Mouse (Mus musculus): ENCODE measurements around the gene Gm47841. TPM values are rescaled to one million over a fixed set of nuclear protein-coding genes. Genes with fewer than 3 reads are reported as not detected.

Gene Gm47841
- total and polyA plus RNA-seq, 3 experiments = not detected

DNA sequence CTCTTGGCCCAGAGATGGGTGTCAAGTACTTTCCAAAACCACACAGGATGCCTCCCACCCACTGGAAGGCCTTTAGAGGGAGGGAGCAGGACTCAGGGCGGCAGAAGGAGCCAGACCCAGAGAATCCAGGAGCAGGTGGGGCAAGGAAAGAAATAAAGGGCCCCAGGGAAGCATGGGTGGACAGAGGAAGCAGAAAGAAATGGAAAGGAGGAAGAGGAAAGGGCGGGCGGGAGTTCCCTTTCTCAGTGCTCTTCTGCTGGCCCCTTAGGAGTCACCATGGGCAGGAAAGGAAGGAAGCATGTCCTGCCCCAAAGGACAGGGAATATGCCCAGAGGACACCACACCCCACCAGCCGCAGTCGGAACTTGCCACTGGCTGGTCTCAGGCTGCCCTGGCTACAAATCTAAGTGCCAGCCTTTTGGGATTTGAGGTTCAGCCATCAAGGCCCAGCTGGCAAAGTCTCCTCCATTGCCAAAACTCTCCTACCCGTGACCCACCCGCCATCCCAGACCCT, 33.9 kb upstream of the Gm47841 start:
- Histone ChIP-seq H3K27me3 (replicated peaks) (peaks cover 75% of the 10 kb centered on the region), H3K4me1 (ENCODE audit: control insufficient read depth in 1 of 2, insufficient read depth in 2 of 2) (peaks cover 3 to 15% of the 10 kb centered on the region in 2 experiments), H3K4me2 (ENCODE audit: insufficient read depth, low read depth, poor library complexity, severe bottlenecking) (no peak overlapping the region), H3K4me3 (replicated peaks in 1 of 3; ENCODE audit: low read depth in 2 of 3, low read length in 2 of 3, poor library complexity in 1 of 3) (no peak overlapping the region), H3K79me2 (replicated peaks; ENCODE audit: control insufficient read depth, extremely low read depth, insufficient read depth, poor library complexity, severe bottlenecking) (no peaks in the 10 kb centered on the region), H3K9me3 (replicated peaks; ENCODE audit: low read length) (peaks cover 9% of the 10 kb centered on the region), H3K27ac (ENCODE audit: insufficient read depth, low read depth) (no peak overlapping the region), H3K36me3 (replicated peaks in 1 of 2; ENCODE audit: control insufficient read depth in 1 of 2, insufficient read depth in 1 of 2, low read length in 1 of 2) (no peaks in the 10 kb centered on the region), H3K9ac (ENCODE audit: insufficient read depth, low read depth) (no peak overlapping the region)
- no peak for DNase-seq (ENCODE audit: extremely low read depth)
- dilution Hi-C loops (cut with MboI; ENCODE audit: extremely low pct_ligation_motif_present, extremely low pct_unique_long_range_greater_than_20kb, low sequenced_read_pairs) (no loop called here), in situ Hi-C loops (cut with MboI; ENCODE audit: low pct_ligation_motif_present, low pct_unique_long_range_greater_than_20kb, low sequenced_read_pairs) (no loop called here)
- TF ChIP-seq USF2 (conservative IDR thresholded peaks at IDR 0.05; ENCODE audit: low read depth, low read length) (no peak), SMC3 (IDR thresholded peaks at IDR 0.05; ENCODE audit: low read depth, low read length) (no peak), POLR2A (IDR thresholded peaks at IDR 0.05; ENCODE audit: low read depth, low read length) (no peak), JUND (conservative IDR thresholded peaks at IDR 0.05; ENCODE audit: low read depth, low read length) (no peak), SIN3A (IDR thresholded peaks at IDR 0.05; ENCODE audit: low read length) (no peak), MYC (IDR thresholded peaks at IDR 0.05; ENCODE audit: low read depth, low read length) (no peak)

DNA sequence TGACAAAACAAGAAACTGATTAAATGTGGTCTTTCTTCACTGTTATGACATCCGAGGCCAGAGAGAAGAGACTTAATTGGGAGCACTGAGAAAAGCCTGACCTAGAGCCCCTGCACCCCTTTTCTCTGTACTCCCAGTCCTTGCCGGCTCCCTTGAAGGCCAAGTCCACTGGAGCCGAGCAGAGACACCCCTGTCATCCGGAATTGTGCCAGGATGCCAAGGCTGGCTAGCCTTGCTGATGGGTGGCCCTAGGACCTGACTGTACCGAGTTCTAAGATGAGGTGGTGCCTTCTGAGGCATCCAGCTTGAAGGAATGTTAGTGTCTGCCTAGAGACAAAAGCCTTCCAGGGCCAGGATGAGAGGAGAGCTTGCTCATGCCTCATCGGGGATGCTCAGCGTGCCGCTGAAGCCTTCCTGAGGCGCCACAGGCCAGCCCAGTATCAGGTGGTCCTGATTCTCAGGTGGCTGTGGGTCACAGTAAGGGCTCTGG, 32.9 kb upstream of the Gm47841 start:
- peaks cover 9% of the 10 kb centered on the region for H3K9me3 ChIP-seq (replicated peaks; ENCODE audit: low read length)
- TF ChIP-seq NRF1 (IDR thresholded peaks at IDR 0.05; ENCODE audit: low read depth, low read length) (no peak), JUN (IDR thresholded peaks at IDR 0.05; ENCODE audit: insufficient read depth, low read depth, low read length) (no peak), MXI1 (IDR thresholded peaks at IDR 0.05; ENCODE audit: low read depth, low read length) (no peak), MAZ (IDR thresholded peaks at IDR 0.05; ENCODE audit: low read depth, low read length) (no peak), ZNF384 (IDR thresholded peaks at IDR 0.05; ENCODE audit: low read depth, low read length) (no peak), TCF12 (IDR thresholded peaks at IDR 0.05; ENCODE audit: low read depth, low read length) (no peak), NELFE (IDR thresholded peaks at IDR 0.05; ENCODE audit: low read depth, low read length) (no peak)
- H3K27me3 ChIP-seq (replicated peaks) = peaks cover 84% of the 10 kb centered on the region
- peaks cover 3 to 15% of the 10 kb centered on the region in 2 experiments for H3K4me1 ChIP-seq (ENCODE audit: control insufficient read depth in 1 of 2, insufficient read depth in 2 of 2)
- H3K9ac ChIP-seq (ENCODE audit: insufficient read depth, low read depth) = no peak overlapping the region
- dilution Hi-C loops (cut with MboI; ENCODE audit: extremely low pct_ligation_motif_present, extremely low pct_unique_long_range_greater_than_20kb, low sequenced_read_pairs) = no loop called here
- H3K79me2 ChIP-seq (replicated peaks; ENCODE audit: control insufficient read depth, extremely low read depth, insufficient read depth, poor library complexity, severe bottlenecking) = no peaks in the 10 kb centered on the region
- no peak overlapping the region for H3K27ac ChIP-seq (ENCODE audit: insufficient read depth, low read depth)
- H3K4me3 ChIP-seq (replicated peaks in 1 of 3; ENCODE audit: low read depth in 2 of 3, low read length in 2 of 3, poor library complexity in 1 of 3) = no peak overlapping the region
- H3K36me3 ChIP-seq (replicated peaks in 1 of 2; ENCODE audit: control insufficient read depth in 1 of 2, insufficient read depth in 1 of 2, low read length in 1 of 2) = no peaks in the 10 kb centered on the region
- DNase-seq (ENCODE audit: extremely low read depth) = no peak
- in situ Hi-C loops (cut with MboI; ENCODE audit: low pct_ligation_motif_present, low pct_unique_long_range_greater_than_20kb, low sequenced_read_pairs) = no loop called here
- no peak overlapping the region for H3K4me2 ChIP-seq (ENCODE audit: insufficient read depth, low read depth, poor library complexity, severe bottlenecking)

DNA sequence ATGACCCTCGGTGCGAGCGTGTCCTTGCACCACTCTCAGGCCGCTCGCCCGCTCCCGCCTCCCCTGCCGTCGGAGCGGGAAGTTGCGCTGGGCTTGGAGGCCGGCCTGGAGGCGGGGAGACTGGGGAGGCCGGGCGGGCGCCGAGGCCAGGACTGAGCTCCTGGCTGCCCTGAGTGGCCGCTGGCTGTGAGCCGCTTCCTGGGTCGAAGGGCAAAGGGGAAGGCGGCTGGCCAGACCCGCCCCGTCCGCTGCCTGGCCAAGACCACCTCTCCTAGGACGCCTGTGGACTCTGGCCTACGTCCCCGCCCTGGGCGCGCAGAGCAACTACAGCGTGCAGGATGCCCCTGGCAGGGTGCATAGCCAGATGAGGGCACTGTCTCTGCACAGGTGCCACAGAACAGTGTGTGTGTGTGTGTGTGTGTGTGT, 31.5 kb upstream of the Gm47841 start:
- H3K27me3 ChIP-seq (replicated peaks) = peaks cover 88% of the 10 kb centered on the region
- 0 out of 2 replicates have a peak overlapping the region, but pooled peaks have one; percentile 25 for H3K4me2 ChIP-seq (ENCODE audit: insufficient read depth, low read depth, poor library complexity, severe bottlenecking)
- dilution Hi-C loops (cut with MboI; ENCODE audit: extremely low pct_ligation_motif_present, extremely low pct_unique_long_range_greater_than_20kb, low sequenced_read_pairs) = no loop called here
- H3K9ac ChIP-seq (ENCODE audit: insufficient read depth, low read depth) = no peak overlapping the region
- peaks cover 9% of the 10 kb centered on the region for H3K9me3 ChIP-seq (replicated peaks; ENCODE audit: low read length)
- no peaks in the 10 kb centered on the region for H3K79me2 ChIP-seq (replicated peaks; ENCODE audit: control insufficient read depth, extremely low read depth, insufficient read depth, poor library complexity, severe bottlenecking)
- in situ Hi-C loops (cut with MboI; ENCODE audit: low pct_ligation_motif_present, low pct_unique_long_range_greater_than_20kb, low sequenced_read_pairs) = no loop called here
- TF ChIP-seq RCOR1 (conservative IDR thresholded peaks at IDR 0.05; ENCODE audit: low read depth, low read length) = no peak
- TF ChIP-seq UBTF (IDR thresholded peaks at IDR 0.05; ENCODE audit: low read depth, low read length) = no peak
- TF ChIP-seq CTCF (conservative IDR thresholded peaks at IDR 0.05 in 1 of 2, IDR thresholded peaks at IDR 0.05 in 1 of 2; ENCODE audit: low read depth in 2 of 2, low read length in 2 of 2) = 0 out of 4 replicates have a peak, but pooled peaks of 1 of the 2 experiments have one; percentile 5
- H3K36me3 ChIP-seq (replicated peaks in 1 of 2; ENCODE audit: control insufficient read depth in 1 of 2, insufficient read depth in 1 of 2, low read length in 1 of 2) = no peaks in the 10 kb centered on the region
- H3K27ac ChIP-seq (ENCODE audit: insufficient read depth, low read depth) = no peak overlapping the region
- H3K4me1 ChIP-seq (ENCODE audit: control insufficient read depth in 1 of 2, insufficient read depth in 2 of 2) = peaks cover 3 to 9% of the 10 kb centered on the region in 2 experiments
- no peak for DNase-seq (ENCODE audit: extremely low read depth)
- H3K4me3 ChIP-seq (replicated peaks in 1 of 3; ENCODE audit: low read depth in 2 of 3, low read length in 2 of 3, poor library complexity in 1 of 3) = peak overlapping the region in 2 of 3 experiments; percentile 32 to 53

All from CH12.LX (cell line).